Mouse (Mus musculus) T-cell, adult 2 months (primary cell): ENCODE data around the gene Cd36.
"Not testable (repeated sequence)": the region's sequence is repeated elsewhere in the genome, so short reads cannot be mapped to it uniquely, and the experiment has no call there.

Experiments
- DNase-seq: peaks from one replicate; pipeline ENCODE4 v3.0.0; 2022; ENCODE audit warnings: low spot score

Cd36 gene

DNA sequence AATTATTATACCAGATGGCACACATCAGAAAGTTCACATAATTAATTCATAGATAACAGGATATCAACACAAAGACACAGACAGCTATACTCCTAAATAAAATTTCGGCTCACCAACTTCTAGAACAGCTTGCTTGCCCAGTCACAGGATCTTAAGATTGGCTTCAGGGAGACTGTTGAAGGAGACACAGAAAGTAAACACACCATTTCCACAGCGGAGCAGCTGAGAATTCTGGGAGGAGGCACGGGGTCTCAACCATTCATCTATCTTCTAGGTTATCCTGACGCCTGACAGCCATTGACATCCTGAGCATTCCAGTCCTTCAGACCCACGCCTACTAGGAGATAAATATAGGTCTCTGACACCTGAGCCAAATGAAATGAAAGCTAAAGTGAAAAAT lies at the start of gene Cd36:
Cd36 (minus strand) TSS at position 204 of the 400 bp plus-strand sequence.
- DNase-seq = no peak

DNA sequence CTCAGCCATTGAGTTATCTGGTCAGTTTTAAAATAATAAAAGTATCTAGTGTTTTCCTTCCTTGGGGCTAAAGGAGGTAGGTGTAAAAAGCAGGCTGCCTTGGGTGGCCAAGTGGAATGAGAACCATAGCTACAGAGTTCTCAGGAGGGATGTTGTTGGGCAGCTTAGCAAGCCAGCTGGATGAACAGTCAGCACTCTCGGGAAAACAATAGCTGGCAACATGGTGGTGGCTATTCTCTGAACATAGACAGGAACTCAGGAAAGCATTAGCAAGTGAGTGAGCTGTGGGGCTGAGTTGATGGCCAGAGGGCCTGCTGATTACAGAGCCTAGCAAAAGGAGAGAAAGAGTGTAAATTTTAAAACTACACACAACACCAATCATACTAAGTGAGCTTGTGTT lies 45.9 kb upstream of the Cd36 start:
- no peak for DNase-seq

DNA sequence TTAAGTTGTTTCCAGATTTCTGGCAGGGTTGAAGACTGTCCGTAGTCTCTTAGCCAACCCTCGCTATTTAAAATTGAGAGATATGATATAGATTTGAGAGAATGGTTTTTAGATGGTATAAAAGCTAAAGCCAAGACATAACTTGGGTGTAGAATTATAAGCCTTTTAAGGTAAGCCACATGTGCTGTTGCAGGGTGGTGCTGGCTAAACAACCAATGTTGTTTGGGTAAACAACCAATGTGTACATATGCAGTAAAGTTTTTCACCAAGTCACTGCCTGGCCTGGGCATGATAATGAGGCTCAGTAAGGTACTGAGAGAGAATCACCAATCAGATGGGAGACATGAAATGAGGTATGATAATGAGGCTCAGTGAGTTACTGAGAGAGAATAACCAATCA lies 43.0 kb upstream of the Cd36 start:
- DNase-seq = not testable (repeated sequence)

DNA sequence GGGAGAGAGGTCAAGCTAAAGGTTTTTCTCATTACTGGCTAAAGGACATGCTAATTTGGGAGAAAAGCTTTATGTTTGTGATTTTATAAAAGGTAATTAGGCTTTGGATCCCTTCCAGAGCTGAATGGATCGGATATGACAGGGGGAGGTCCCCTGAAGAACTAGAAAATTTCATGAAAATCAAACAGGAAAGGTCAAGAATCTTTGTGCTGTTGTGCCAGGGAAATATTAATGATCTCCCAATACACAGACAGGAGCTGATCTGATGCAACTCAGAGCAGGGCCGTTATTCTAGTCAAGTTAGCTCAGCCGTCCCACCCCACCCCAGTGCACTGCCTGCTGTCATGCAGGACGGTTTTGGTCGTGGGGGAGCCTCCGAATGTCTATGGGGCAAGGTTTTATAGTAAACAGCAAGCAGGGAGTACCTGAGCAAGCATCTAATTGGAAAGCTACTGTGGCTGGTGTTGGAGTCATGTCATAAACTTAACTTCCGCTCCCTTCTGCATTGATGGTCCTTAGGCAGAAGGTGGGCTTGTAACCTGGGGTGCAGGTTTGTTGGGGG lies 40.5 kb upstream of the Cd36 start:
- DNase-seq = no peak

DNA sequence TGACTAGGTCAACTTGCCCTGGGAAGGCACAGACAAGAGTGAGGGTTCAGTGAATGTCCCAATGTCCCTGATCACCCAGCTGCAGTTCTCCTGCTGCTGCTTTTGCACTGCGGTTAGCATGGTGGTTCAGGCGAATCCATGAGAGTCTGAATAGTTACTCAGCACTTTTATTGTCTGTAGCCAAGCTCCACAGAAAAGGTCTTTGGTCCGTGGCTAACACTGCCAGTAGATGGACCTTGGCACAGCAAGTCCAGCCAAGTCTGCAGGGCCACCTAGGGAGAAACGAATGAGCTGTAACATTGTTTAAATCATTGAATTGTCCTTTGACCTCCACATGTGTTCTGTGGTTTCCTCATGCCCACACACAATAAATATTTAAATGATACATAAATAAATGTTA lies 39.9 kb upstream of the Cd36 start:
- no peak for DNase-seq

DNA sequence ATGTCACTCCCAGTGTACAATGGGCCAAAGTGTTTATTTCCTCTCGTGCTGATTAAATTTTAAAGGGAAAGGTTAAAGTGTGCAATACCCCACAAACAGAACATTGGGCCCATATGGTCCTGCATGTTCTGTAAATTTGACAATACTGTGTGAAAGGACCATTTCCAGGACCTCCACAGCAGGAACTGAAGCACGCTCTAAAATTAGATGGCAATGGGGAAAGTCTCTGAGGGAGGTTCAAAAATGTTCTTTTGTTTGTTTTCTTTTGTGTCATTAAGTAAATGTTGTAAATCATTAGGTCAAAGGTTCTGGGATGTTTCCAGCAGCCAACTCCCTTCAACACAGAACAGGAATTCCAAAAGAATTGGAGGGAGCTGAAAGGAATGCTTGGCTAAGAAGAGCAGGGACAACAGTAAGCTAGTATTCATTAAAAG lies 35.5 kb upstream of the Cd36 start:
- no peak for DNase-seq

DNA sequence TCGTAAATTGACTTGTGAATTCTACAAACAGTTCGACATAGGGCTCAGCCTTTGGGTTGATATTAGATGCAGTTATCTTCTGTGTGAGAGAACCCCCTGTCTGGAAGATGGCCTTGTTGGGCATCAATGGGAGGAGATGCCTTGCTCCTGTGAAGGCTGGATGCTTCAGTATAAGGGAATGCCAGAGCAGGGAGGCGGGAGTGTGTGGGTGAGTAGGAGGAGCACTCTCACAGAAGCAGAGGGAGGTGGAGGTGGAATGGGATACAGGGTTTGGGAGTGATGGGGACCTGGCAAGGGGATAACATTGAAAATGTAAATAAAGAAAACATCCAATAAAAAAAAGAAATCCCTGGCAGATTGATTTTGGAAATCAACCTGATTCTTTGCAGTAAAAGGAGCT lies 35.0 kb upstream of the Cd36 start:
- DNase-seq = no peak

DNA sequence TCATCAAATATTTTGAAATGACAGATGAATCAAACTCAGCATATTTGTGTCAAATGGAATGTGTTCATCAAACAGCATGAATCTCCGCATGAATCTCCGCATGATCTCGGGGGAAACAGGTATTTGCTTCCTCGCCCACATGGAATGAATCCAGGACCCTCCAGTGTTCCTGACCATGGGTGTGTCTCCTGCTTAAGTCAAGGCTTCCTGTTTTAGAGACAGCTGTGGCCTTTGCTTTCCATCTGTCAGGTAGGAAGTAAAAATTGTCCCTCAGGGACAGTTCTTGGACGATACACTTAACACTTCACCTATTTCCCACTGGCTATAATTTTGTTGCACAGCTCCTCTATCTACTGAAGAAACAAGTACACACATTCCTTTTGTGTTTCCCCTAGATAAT lies 30.4 kb upstream of the Cd36 start:
- no peak for DNase-seq

DNA sequence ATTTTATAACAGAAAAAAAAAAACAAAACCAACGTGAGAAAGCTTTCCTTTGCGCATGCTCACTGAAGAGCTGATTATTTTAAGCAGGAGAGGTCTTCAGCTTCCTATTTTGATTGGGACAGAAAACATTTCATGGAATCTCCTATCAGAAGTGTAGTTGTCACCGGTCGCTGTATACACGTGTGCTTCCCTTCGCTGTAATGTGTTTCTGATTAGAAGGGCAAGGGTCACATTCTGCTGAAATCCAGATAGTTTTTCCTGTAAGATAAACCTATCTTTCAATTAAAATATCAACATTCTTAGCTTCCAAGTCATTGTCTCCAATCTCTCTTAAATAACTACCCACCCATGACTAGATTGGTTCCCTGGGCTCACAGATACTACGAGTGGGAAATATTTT lies 16.2 kb upstream of the Cd36 start:
- DNase-seq = no peak

DNA sequence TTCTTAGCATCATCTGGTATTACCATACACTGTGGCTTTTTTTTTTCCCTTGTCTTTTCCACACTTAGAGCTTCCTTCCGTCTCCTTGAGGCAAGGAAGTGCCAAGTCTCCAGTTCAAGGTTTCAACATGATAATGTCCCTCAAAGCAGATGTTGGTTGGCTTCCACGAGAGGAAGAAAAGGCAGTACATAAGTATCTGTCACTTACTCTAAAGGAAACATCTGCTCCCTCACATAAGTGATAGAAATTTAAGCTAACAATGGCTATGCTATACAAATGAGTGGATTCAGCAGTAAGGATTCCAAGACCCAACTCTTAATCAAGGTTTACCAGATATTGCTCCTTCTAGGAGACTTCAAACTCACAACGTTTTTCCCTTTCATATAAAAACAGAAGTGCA lies 10.3 kb upstream of the Cd36 start:
- no peak for DNase-seq

DNA sequence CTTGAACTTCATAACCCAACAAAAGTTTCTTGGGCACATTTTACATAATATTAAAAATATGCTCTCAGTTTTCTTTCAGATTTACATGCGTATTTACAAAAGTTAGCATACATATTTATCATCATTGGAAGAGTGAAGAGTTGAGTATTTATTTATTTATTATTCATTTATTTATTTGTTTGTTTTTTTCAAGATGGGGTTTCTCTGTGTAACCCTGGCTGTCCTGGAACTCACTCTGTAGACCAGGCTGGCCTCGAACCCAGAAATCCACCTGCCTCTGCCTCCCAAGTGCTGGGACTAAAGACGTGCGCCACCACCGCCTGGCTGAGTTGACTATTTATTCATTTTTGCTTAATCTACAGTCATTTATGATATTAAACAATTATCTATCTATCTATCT lies 9.0 kb upstream of the Cd36 start:
- DNase-seq = not testable (repeated sequence)

DNA sequence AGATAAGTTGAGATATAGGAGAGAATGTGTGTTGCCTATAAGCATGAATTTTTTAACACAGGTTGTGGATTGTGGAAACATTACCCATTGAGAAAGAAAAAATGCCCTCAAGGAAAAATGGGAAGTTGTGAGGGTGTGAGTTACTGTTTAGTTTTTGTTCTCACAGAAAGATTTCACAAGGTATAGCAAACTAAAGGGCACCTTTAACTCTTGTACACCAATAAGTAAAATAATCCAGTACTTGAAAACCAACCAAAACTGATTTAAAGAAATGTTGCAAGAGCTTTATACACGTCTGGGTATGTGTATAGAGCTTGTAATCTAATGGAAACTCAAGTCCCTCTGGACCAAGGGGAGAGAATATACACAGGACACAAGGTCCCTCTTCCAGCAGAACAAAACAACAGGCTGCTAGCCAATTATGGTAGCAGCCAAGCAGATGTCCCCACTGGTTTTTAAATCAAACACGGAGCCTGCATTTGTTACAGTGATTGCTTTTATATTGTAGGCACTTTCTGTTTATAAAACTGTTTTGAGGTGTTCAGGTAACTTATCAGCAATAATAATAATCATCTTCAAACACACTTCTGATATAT lies 5.1 kb upstream of the Cd36 start:
- no peak for DNase-seq

DNA sequence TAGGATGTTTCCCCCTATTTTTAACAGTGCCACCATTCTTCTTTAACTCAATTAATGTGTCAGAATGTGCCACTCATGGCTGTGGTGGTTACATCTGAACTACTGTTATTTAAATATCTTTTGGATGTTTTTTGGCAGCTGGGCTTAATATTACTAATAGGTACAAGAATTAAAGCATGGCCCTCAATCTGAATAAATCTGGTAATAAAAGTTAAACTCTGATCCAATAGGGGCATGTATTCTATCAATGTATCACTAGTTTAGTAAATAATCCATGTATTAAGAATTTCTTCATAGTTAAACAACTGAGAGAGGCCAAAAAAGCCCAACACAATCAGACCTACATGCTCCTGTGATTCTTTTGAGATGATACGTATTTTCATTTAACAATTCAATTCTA lies 690 bp upstream of the Cd36 start:
- DNase-seq = no peak

DNA sequence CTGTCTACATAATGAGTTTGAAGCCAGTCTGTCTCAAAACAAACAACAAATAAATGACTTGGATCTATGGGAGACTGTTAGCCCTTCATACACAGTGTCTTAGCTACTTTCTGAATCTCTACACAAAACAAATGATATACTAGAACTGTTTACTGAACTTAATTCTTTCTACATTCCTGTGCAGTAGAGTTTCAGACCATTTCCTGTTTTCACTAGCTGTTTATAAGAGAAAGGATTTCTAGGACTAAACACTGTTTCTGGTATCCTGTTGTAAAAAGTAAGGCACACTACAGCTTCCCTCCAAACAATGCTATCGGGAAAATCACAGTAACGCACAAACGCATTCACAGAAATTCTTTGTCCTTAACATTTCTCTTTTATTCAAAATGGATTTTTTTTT lies 2.2 kb downstream of the Cd36 start:
- DNase-seq = no peak

DNA sequence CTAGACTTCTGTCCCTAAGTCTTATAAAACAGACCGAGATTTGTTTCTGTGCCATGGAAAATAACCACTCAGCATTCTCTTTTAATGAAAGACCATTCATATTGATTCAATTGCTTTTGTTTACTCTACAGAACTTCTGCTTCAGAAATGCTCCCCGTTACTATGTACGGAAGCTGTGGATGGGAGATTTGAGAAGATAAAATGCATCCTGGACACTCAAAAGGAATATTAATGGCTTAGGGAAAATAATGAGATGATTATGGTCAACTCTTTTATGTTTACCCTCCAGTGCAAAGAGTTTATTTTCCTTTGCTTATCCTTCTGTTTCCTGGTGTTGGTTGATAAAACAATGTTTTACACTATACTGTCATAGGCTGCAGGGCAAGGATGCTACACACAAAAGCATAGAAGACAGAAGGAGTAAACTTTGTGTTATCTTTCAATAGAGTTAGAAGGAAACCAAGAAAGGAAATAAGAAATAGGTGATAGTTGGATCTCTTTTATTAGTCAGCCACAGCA lies 5.2 kb downstream of the Cd36 start:
- no peak for DNase-seq

DNA sequence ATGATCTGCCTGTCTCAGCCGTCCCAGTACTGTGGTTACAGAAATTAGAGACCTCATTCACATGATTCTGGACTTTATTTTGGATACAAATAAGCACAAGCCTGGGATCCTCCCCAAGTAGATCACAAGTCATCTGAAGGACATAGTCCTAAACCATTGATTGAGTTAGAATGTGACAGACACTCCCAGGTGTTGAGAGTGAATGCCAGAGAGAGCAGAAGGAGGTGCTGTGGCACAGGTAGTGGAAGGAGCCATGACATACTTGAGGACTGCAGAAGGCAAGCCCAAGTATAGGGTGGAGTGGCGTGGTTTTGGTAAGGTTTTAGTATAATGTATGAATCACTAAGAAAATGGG lies 7.1 kb downstream of the Cd36 start:
- no peak for DNase-seq

DNA sequence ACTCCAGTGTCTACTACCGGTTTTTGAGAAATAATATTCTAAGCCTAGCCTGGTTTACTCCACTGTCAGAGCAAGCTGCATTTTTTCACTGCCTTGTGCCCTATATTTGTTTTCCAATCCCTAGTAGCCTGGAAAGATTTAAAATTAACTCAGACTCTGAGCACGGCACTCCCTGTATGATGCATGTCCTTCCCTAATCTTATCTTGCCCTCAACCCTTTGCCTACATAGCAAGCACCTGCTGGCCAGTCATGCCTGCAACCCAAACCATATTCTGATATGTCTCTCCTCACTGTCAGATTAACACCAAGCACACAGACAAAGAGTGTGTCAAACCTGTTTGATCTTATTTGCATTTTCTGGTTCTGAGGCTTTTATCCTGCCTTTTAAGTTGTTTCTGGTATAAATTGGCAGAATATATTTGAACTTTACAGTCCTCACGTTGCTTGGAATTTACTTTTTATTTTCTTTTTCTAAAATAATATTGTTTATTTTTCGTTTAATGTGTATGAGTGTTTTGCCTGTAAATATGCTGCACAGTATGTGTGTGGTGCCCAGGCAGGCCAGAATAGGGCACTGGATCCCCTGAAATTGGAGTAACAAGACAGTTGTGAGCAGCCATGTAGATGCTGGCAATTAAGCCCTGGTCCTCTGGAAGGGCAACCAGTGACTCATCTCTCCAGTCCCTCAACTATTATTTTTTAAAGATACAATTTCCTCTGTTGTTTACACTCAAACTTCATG lies 7.6 kb downstream of the Cd36 start:
- no peak for DNase-seq

DNA sequence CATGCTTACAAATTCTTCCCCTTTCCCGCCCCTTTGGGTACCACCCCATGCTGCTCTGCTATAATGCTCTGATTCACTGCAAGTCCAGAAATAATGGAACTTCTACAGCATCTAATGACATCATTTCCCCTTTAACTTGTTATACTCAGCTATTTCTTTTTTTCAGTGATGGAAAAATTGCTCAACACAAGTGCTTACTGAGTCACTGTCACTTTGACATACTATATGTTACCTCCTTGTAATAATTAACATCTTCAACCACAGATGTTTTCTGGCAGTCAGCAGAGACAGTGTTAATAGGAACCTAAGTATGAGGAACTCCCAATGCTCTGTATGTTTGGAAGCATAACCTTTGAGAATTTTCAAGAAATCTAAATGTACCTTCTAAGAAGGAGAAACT lies 8.7 kb downstream of the Cd36 start:
- no peak for DNase-seq

DNA sequence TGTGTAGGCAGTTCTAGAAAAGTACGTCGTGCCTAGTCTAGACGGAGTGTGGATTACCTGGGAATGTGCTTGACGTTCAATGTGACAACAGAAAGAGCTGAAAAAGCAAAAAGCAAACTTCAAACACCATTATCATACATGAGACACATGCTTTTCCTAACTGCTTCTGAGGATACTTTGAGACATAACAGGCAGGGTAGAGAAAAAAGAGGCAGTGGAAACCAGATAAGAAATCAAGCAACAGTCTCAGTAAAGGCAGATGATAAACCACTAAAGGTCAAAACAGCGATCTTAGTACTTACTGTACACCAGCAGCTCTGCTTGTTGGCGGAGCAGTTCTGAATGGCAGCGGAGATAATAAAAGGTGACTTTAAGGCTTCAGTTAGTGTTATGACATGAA lies 11.6 kb downstream of the Cd36 start:
- no peak for DNase-seq

DNA sequence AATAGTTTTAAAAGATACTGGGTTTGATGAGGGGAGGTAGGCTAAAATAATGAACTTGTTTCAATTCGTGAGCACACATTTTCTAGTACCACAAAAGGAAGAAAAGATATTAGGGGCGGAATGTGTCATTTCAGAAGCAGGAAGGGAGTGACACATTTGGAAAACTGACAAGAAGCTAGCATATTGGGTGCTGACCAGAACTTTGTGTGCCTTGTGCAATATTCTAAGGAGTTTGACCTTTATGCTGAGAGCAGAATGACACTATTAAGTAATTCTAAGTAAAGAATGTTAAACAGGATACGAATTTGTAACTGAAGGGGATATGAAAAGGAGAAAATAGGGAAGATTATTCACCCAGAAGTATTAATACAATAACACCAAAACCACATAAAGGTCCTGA lies 12.0 kb downstream of the Cd36 start:
- no peak for DNase-seq

DNA sequence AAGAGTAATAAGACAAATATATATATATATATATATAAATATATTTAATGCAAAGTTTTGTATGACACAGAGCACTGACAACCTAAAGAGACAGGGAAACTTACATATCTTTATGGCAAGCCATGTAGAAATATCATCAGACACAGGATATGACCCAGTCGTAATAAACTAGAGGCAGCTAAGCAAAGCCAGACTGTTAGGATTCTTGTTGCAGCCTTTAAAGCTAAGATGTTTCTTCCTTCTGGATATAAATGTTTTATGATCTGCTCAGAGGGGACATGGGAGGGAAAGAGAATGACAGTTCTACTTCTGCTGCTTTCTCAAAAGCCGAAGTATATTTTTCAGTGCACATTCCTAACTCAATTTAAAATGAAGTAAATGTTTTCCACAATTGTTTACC lies 14.3 kb downstream of the Cd36 start:
- no peak for DNase-seq

DNA sequence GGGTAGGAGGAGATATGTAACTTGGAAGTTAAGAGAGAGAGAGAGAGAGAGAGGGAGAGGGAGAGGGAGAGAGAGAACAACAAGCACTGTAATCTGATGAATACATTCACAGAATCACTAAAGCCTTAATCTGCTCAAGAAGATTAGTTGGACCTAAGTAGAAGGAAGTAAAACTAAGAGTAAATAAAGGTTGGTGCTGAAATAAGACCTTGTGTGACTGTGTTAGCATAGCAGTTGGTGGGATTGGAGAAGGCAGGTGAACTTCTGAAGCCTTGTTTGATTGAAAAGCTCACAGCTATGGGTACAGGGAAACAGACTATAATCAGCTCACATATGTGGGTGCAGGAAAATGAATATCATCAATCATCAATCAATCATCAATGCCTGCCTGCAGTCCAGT lies 23.2 kb downstream of the Cd36 start:
- no peak for DNase-seq

DNA sequence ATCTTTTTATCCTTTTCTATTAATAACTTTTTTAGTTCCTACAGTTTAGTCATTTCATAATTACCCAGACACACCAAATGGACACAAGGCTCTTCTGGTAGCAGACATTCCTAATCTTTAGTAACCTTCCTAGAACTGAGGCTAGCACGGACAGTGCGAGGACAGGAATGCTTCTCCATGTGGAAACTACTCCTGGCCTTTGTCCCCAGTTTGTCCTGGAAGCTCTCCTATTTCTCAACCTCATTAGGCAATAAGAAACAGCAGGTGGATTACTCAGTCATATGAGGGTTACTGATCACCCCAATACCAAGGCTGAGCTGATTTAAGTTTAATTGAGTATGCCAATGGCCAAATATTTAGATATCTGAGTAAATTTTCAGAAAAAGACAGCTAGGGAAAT lies 25.5 kb downstream of the Cd36 start:
- DNase-seq = no peak

DNA sequence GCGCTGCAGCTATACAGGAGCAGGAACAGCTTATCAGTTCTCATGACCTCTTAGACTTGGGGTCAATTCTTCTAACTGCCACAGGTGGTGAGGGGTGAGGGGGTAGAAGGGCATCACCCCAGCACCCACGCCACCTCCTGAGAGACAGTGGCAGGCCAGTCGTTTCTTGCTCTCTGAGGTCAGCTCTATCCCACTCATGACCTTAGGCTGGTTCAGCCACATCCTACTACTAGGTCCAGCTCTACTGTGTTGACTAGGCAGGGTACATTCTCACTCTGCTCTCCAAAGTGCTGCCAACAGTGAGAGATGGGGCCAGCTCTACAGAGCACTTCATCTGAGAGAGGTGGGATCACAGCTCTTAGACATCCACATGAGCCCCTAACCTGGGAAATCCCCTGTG lies 30.2 kb downstream of the Cd36 start:
- no peak for DNase-seq
